Mouse (Mus musculus) neural tube, embryonic 11.5 days (tissue): ENCODE data around the gene Tut7. TPM values are rescaled to one million over a fixed set of nuclear protein-coding genes. Genes with fewer than 3 reads are reported as not detected.

ENCODE experiments used
- ATAC-seq: fragments of 200-750 bp; cut with Nextera tagmentation; 2 replicates; pipeline ENCODE4 v1.8.0; 2017; ENCODE audit warnings: moderate number of reproducible peaks, mild to moderate bottlenecking, moderate TSS enrichment, moderate library complexity; ENCODE audit not compliant: insufficient read depth, low FRiP score, low TSS enrichment
- DNase-seq: peaks from one replicate; pipeline ENCODE4 v3.0.0-alpha.2; 2015; ENCODE audit warnings: low spot score
- H3K27ac ChIP-seq: fragments of 300-500 bp; sonication (generic); 2 replicates; pipeline ENCODE4 v1.5.1; 2014; ENCODE audit warnings: low read depth, mild to moderate bottlenecking, low read length
- H3K27me3 ChIP-seq: fragments of 300-500 bp; sonication (generic); 2 replicates; pipeline ENCODE4 v1.6.1; 2014; ENCODE audit warnings: mild to moderate bottlenecking, low read length, mixed read lengths; ENCODE audit not compliant: control insufficient read depth, insufficient read depth
- H3K36me3 ChIP-seq: fragments of 300-500 bp; sonication (generic); 2 replicates; pipeline ENCODE4 v1.6.1; 2014; ENCODE audit warnings: mild to moderate bottlenecking, low read length, moderate library complexity, mixed read lengths; ENCODE audit not compliant: control insufficient read depth, insufficient read depth
- H3K4me1 ChIP-seq: fragments of 300-500 bp; sonication (generic); 2 replicates; pipeline ENCODE4 v1.6.1; 2014; ENCODE audit warnings: low read length, mixed read lengths; ENCODE audit not compliant: control insufficient read depth, insufficient read depth
- H3K4me2 ChIP-seq: fragments of 300-500 bp; sonication (generic); 2 replicates; pipeline ENCODE4 v1.6.1; 2014; ENCODE audit warnings: low read depth, mild to moderate bottlenecking, moderate library complexity
- H3K4me3 ChIP-seq: fragments of 300-500 bp; sonication (generic); 2 replicates; pipeline ENCODE4 v1.5.1; 2014; ENCODE audit warnings: low read depth, low read length
- H3K9ac ChIP-seq: fragments of 300-500 bp; sonication (generic); 2 replicates; pipeline ENCODE4 v1.6.1; 2014; ENCODE audit warnings: mild to moderate bottlenecking, low read length
- H3K9me3 ChIP-seq: fragments of 300-500 bp; sonication (generic); 2 replicates; pipeline ENCODE4 v1.6.1; 2016; ENCODE audit warnings: low read length; ENCODE audit not compliant: control insufficient read depth
- WGBS: fragments of 180-500 bp; shearing (Covaris S2); extraction: QIAGEN DNeasy Blood & Tissue Kit; methylation state at CpG from one replicate; pipeline ENCODE4 v1.1.7; 2014; 5-methylcytosine and 5-hydroxymethylcytosine counted together
- polyA plus RNA-seq: library from polyadenylated mRNA; unstranded; fragments of >200 nt; fragmentation: Nextera tagmentation; extraction: Ambion mirVana; gene quantifications from 2 replicates; pipeline ENCODE4 v1.2.1, GENCODE M21; 2014

Gene Tut7
- polyA plus RNA-seq, 1 experiment from 2014 or later: 51.8 TPM

GRCm38 (mm10) chr13:59836811-59837210 lies 13.9 kb upstream of the Tut7 start:
- no peaks in the 10 kb centered on the region for H3K4me1 ChIP-seq
- no peak for DNase-seq

GRCm38 (mm10) chr13:59836101-59836798 lies 13.3 kb upstream of the Tut7 start:
- Histone ChIP-seq H3K36me3 (no peaks in the 10 kb centered on the region; the same call in 1 of the 2 replicates), H3K27me3 (no peaks in the 10 kb centered on the region), H3K4me2 (no peak overlapping the region), H3K4me1 (no peaks in the 10 kb centered on the region), H3K27ac (no peak overlapping the region), H3K9me3 (no peaks in the 10 kb centered on the region), H3K4me3 (no peak overlapping the region), H3K9ac (no peak overlapping the region)
- no peak for ATAC-seq
- DNase-seq: no peak
- 82% methylated on average over 14 of the region's 14 CpGs for WGBS

More at GRCm38 (mm10) chr13:59836811-59837210, 13.9 kb upstream of the Tut7 start:
- Histone ChIP-seq H3K9me3 (no peaks in the 10 kb centered on the region), H3K4me2 (no peak overlapping the region), H3K9ac (no peak overlapping the region), H3K27me3 (no peaks in the 10 kb centered on the region), H3K27ac (no peak overlapping the region), H3K4me3 (no peak overlapping the region), H3K36me3 (no peaks in the 10 kb centered on the region; the same call in 1 of the 2 replicates)
- no peak for ATAC-seq
- 59% methylated on average over 3 of the region's 3 CpGs for WGBS

- no peak for DNase-seq
- Histone ChIP-seq H3K9me3 (no peaks in the 10 kb centered on the region), H3K4me3 (no peak overlapping the region), H3K4me1 (no peaks in the 10 kb centered on the region), H3K4me2 (no peak overlapping the region), H3K27me3 (no peaks in the 10 kb centered on the region), H3K27ac (no peak overlapping the region), H3K9ac (no peak overlapping the region), H3K36me3 (no peaks in the 10 kb centered on the region)
- 49% methylated on average over 4 of the region's 4 CpGs for WGBS
- ATAC-seq: no peak
These were observed 12.0 kb upstream of the Tut7 start for GRCm38 (mm10) chr13:59834786-59835452.

GRCm38 (mm10) chr13:59832871-59833270 lies 9.9 kb upstream of the Tut7 start:
- no peak overlapping the region for H3K4me3 ChIP-seq
- no peak overlapping the region for H3K4me2 ChIP-seq
- no peaks in the 10 kb centered on the region for H3K9me3 ChIP-seq
- no peak overlapping the region for H3K9ac ChIP-seq
- WGBS: 90% methylated on average over 7 of the region's 7 CpGs
- no peak overlapping the region for H3K27ac ChIP-seq
- H3K27me3 ChIP-seq: no peaks in the 10 kb centered on the region
- no peak for ATAC-seq
- H3K4me1 ChIP-seq: no peaks in the 10 kb centered on the region
- H3K36me3 ChIP-seq: no peaks in the 10 kb centered on the region
- no peak for DNase-seq

- H3K4me1 ChIP-seq: no peaks in the 10 kb centered on the region
- H3K9me3 ChIP-seq: no peaks in the 10 kb centered on the region
- no peaks in the 10 kb centered on the region for H3K36me3 ChIP-seq
- no peak overlapping the region for H3K4me3 ChIP-seq
- 75% methylated on average over 7 of the region's 7 CpGs for WGBS
- DNase-seq (no peak), ATAC-seq (no peak)
- no peak overlapping the region for H3K4me2 ChIP-seq
- no peak overlapping the region for H3K27ac ChIP-seq
- no peaks in the 10 kb centered on the region for H3K27me3 ChIP-seq
- no peak overlapping the region for H3K9ac ChIP-seq
These were observed 9.5 kb upstream of the Tut7 start for GRCm38 (mm10) chr13:59832454-59832853.

- H3K36me3 ChIP-seq: no peaks in the 10 kb centered on the region
- H3K27me3 ChIP-seq: no peaks in the 10 kb centered on the region
- no peak overlapping the region for H3K4me2 ChIP-seq
- ATAC-seq (no peak), DNase-seq (no peak)
- H3K9me3 ChIP-seq: no peaks in the 10 kb centered on the region
- H3K9ac ChIP-seq: no peak overlapping the region
- H3K27ac ChIP-seq: no peak overlapping the region
- no peak overlapping the region for H3K4me3 ChIP-seq
- H3K4me1 ChIP-seq: 0 out of 2 replicates have a peak, but pooled peaks cover 5% of the 10 kb centered on the region
These were observed 3.0 kb upstream of the Tut7 start for GRCm38 (mm10) chr13:59825966-59826365.

- H3K36me3 ChIP-seq: 0 out of 2 replicates have a peak, but pooled peaks cover 2% of the 10 kb centered on the region
- peaks cover 5% of the 10 kb centered on the region; the same call in 1 of the 2 replicates for H3K4me1 ChIP-seq
- 84% methylated on average over 3 of the region's 3 CpGs for WGBS
- DNase-seq (no peak), ATAC-seq (no peak)
- no peak overlapping the region for H3K4me3 ChIP-seq
- no peaks in the 10 kb centered on the region for H3K27me3 ChIP-seq
- H3K9ac ChIP-seq: no peak overlapping the region
- no peak overlapping the region for H3K27ac ChIP-seq
- no peak overlapping the region for H3K4me2 ChIP-seq
- H3K9me3 ChIP-seq: no peaks in the 10 kb centered on the region
These were observed 2.1 kb downstream of the Tut7 start for GRCm38 (mm10) chr13:59820836-59821235.

- H3K4me2 ChIP-seq: no peak overlapping the region
- ATAC-seq: no peak
- 73% methylated on average over 4 of the region's 4 CpGs for WGBS
- H3K4me3 ChIP-seq: no peak overlapping the region
- H3K27ac ChIP-seq: no peak overlapping the region
- peaks cover 5% of the 10 kb centered on the region; the same call in 1 of the 2 replicates for H3K4me1 ChIP-seq
- H3K27me3 ChIP-seq: no peaks in the 10 kb centered on the region
- H3K36me3 ChIP-seq: 0 out of 2 replicates have a peak, but pooled peaks cover 4% of the 10 kb centered on the region
- DNase-seq: no peak
- H3K9me3 ChIP-seq: no peaks in the 10 kb centered on the region
- no peak overlapping the region for H3K9ac ChIP-seq
These were observed 2.8 kb downstream of the Tut7 start for GRCm38 (mm10) chr13:59820114-59820513.

GRCm38 (mm10) chr13:59817352-59817751 lies 5.6 kb downstream of the Tut7 start:
- WGBS: 95% methylated on average over 4 of the region's 4 CpGs
- no peak overlapping the region for H3K9ac ChIP-seq
- no peaks in the 10 kb centered on the region for H3K9me3 ChIP-seq
- no peak overlapping the region for H3K27ac ChIP-seq
- H3K4me3 ChIP-seq: no peak overlapping the region
- ATAC-seq (no peak), DNase-seq (no peak)
- H3K4me1 ChIP-seq: peaks cover 5% of the 10 kb centered on the region; the same call in 1 of the 2 replicates
- H3K36me3 ChIP-seq: 0 out of 2 replicates have a peak, but pooled peaks cover 11% of the 10 kb centered on the region
- H3K4me2 ChIP-seq: no peak overlapping the region
- no peaks in the 10 kb centered on the region for H3K27me3 ChIP-seq
